Mouse (Mus musculus): ENCODE results near the gene Tagap1. TPM values are rescaled to one million over a fixed set of nuclear protein-coding genes. Genes with fewer than 3 reads are reported as not detected.
"Not testable (repeated sequence)": the region's sequence is repeated elsewhere in the genome, so short reads cannot be mapped to it uniquely, and the experiment has no call there.

Tagap1 gene
- polyA plus RNA-seq (2015; fragmentation: Nextera tagmentation; extraction: Ambion mirVana) = 45.5 and 47.3 TPM in 2 replicates

GRCm38 (mm10) chr17:6960776-6961175 is at the start of gene Tagap1:
Tagap1 (minus strand) TSS chr17:6961156.
- peak within 1 kb of the TSS; percentile 54; the same call in 1 of the 2 replicates for H3K27ac ChIP-seq
- under 1% methylated on average over 20 of the region's 51 CpGs for WGBS
- not testable (repeated sequence) for H3K9me3 ChIP-seq; H3K4me1 ChIP-seq; ATAC-seq (ENCODE audit: insufficient read depth, low FRiP score, low read depth); H3K27me3 ChIP-seq (replicated peaks); H3K36me3 ChIP-seq
- H3K4me2 ChIP-seq = peak within 1 kb of the TSS; percentile 48
- H3K9ac ChIP-seq = peak within 1 kb of the TSS; percentile 37; the same call in 1 of the 2 replicates
- peak within 1 kb of the TSS; percentile 53 for H3K4me3 ChIP-seq (replicated peaks)

GRCm38 (mm10) chr17:7009901-7010300 is 48.9 kb upstream of the Tagap1 start:
- H3K27ac ChIP-seq; H3K9me3 ChIP-seq; H3K36me3 ChIP-seq; ATAC-seq (ENCODE audit: insufficient read depth, low FRiP score, low read depth); H3K4me2 ChIP-seq; H3K27me3 ChIP-seq (replicated peaks); H3K4me3 ChIP-seq (replicated peaks); H3K4me1 ChIP-seq; H3K9ac ChIP-seq: not testable (repeated sequence)
- 72% methylated on average over 4 of the region's 9 CpGs for WGBS

GRCm38 (mm10) chr17:7009440-7009839 is 48.5 kb upstream of the Tagap1 start:
- no CpG with 5 or more reads among the region's 7 CpGs for WGBS
- ATAC-seq (ENCODE audit: insufficient read depth, low FRiP score, low read depth); H3K9ac ChIP-seq: not testable (repeated sequence)

GRCm38 (mm10) chr17:7008885-7009284 is 47.9 kb upstream of the Tagap1 start:
- not testable (repeated sequence) for H3K4me2 ChIP-seq; ATAC-seq (ENCODE audit: insufficient read depth, low FRiP score, low read depth); H3K4me1 ChIP-seq; H3K4me3 ChIP-seq (replicated peaks); H3K27me3 ChIP-seq (replicated peaks); H3K27ac ChIP-seq; H3K9ac ChIP-seq; H3K36me3 ChIP-seq; H3K9me3 ChIP-seq

More at GRCm38 (mm10) chr17:7009440-7009839, 48.5 kb upstream of the Tagap1 start:
- H3K9me3 ChIP-seq; H3K4me1 ChIP-seq; H3K4me2 ChIP-seq; H3K27ac ChIP-seq; H3K36me3 ChIP-seq; H3K4me3 ChIP-seq (replicated peaks); H3K27me3 ChIP-seq (replicated peaks): not testable (repeated sequence)

- WGBS = 50% methylated on average over 3 of the region's 4 CpGs
- not testable (repeated sequence) for H3K4me3 ChIP-seq (replicated peaks); H3K9ac ChIP-seq; H3K9me3 ChIP-seq; H3K27ac ChIP-seq; H3K4me2 ChIP-seq; ATAC-seq (ENCODE audit: insufficient read depth, low FRiP score, low read depth); H3K27me3 ChIP-seq (replicated peaks); H3K36me3 ChIP-seq; H3K4me1 ChIP-seq
Observed at GRCm38 (mm10) chr17:7005646-7006045, 44.7 kb upstream of the Tagap1 start.

- not testable (repeated sequence) for H3K27me3 ChIP-seq (replicated peaks); H3K36me3 ChIP-seq; ATAC-seq (ENCODE audit: insufficient read depth, low FRiP score, low read depth); H3K9ac ChIP-seq; H3K27ac ChIP-seq; H3K9me3 ChIP-seq; H3K4me3 ChIP-seq (replicated peaks); H3K4me1 ChIP-seq; H3K4me2 ChIP-seq
- WGBS = no CpG with 5 or more reads among the region's 3 CpGs
Observed at GRCm38 (mm10) chr17:7003392-7003791, 42.4 kb upstream of the Tagap1 start.

GRCm38 (mm10) chr17:7001790-7002585 is 41.0 kb upstream of the Tagap1 start:
- not testable (repeated sequence) for H3K27ac ChIP-seq; H3K4me2 ChIP-seq; H3K9ac ChIP-seq; H3K27me3 ChIP-seq (replicated peaks); H3K4me3 ChIP-seq (replicated peaks); H3K36me3 ChIP-seq; H3K4me1 ChIP-seq; H3K9me3 ChIP-seq
- 67% methylated on average over 9 of the region's 12 CpGs for whole genome bisulfite sequencing
- peak; percentile 67; the same call in 1 of the 2 replicates for ATAC-seq (ENCODE audit: insufficient read depth, low FRiP score, low read depth)

GRCm38 (mm10) chr17:6997778-6998490 is 37.0 kb upstream of the Tagap1 start:
- WGBS = 83% methylated on average over 1 of the region's 7 CpGs
- ATAC-seq (ENCODE audit: insufficient read depth, low FRiP score, low read depth) = not testable (repeated sequence)

GRCm38 (mm10) chr17:6996826-6997225 is 35.9 kb upstream of the Tagap1 start:
- H3K9ac ChIP-seq; H3K4me2 ChIP-seq; H3K4me3 ChIP-seq (replicated peaks); H3K4me1 ChIP-seq; H3K9me3 ChIP-seq; H3K27ac ChIP-seq; H3K36me3 ChIP-seq; H3K27me3 ChIP-seq (replicated peaks): not testable (repeated sequence)
- ATAC-seq (ENCODE audit: insufficient read depth, low FRiP score, low read depth) = 0 out of 2 replicates have a peak, but pooled peaks have one; percentile 14
- WGBS = 82% methylated on average over 8 of the region's 8 CpGs

More at GRCm38 (mm10) chr17:6997778-6998490, 37.0 kb upstream of the Tagap1 start:
- H3K36me3 ChIP-seq; H3K4me1 ChIP-seq; H3K4me2 ChIP-seq; H3K27ac ChIP-seq; H3K27me3 ChIP-seq (replicated peaks); H3K9me3 ChIP-seq; H3K9ac ChIP-seq; H3K4me3 ChIP-seq (replicated peaks): not testable (repeated sequence)

GRCm38 (mm10) chr17:6995504-6995903 is 34.5 kb upstream of the Tagap1 start:
- not testable (repeated sequence) for H3K9me3 ChIP-seq; H3K27me3 ChIP-seq (replicated peaks); ATAC-seq (ENCODE audit: insufficient read depth, low FRiP score, low read depth); H3K36me3 ChIP-seq; H3K4me3 ChIP-seq (replicated peaks); H3K9ac ChIP-seq; H3K4me1 ChIP-seq; H3K27ac ChIP-seq; H3K4me2 ChIP-seq
- WGBS = no CpG with 5 or more reads among the region's 6 CpGs

GRCm38 (mm10) chr17:6986118-6986517 is 25.2 kb upstream of the Tagap1 start:
- not testable (repeated sequence) for H3K36me3 ChIP-seq; H3K27me3 ChIP-seq (replicated peaks); H3K27ac ChIP-seq; H3K9me3 ChIP-seq; H3K4me1 ChIP-seq; H3K4me2 ChIP-seq; H3K9ac ChIP-seq; ATAC-seq (ENCODE audit: insufficient read depth, low FRiP score, low read depth); H3K4me3 ChIP-seq (replicated peaks)
- 89% methylated on average over 1 of the region's 1 CpGs for WGBS

- H3K4me1 ChIP-seq; H3K27me3 ChIP-seq (replicated peaks); H3K36me3 ChIP-seq; H3K4me2 ChIP-seq; H3K9me3 ChIP-seq; ATAC-seq (ENCODE audit: insufficient read depth, low FRiP score, low read depth); H3K9ac ChIP-seq; H3K4me3 ChIP-seq (replicated peaks); H3K27ac ChIP-seq: not testable (repeated sequence)
- WGBS = 96% methylated on average over 5 of the region's 8 CpGs
Observed at GRCm38 (mm10) chr17:6980144-6980543, 19.2 kb upstream of the Tagap1 start.

All from stomach, embryonic 15.5 days (tissue).